Mouse (Mus musculus) forebrain, embryonic 16.5 days (tissue): ENCODE data around the gene Vasn. TPM values are rescaled to one million over a fixed set of nuclear protein-coding genes. Genes with fewer than 3 reads are reported as not detected.

ENCODE experiments used
- ATAC-seq: fragments of 200-750 bp; cut with Nextera tagmentation; 2 replicates; pipeline ENCODE4 v1.8.0; 2017; ENCODE audit warnings: mild to moderate bottlenecking, moderate library complexity
- H3K27ac ChIP-seq: fragments of 300-500 bp; sonication (generic); 2 replicates; pipeline ENCODE4 v1.5.1; 2014; ENCODE audit warnings: low read length, control low read depth
- H3K27me3 ChIP-seq: fragments of 300-500 bp; sonication (generic); replicated peaks from 2 replicates; pipeline ENCODE4 v1.6.1; 2014; ENCODE audit warnings: low read length; ENCODE audit not compliant: control insufficient read depth, insufficient read depth
- H3K36me3 ChIP-seq: fragments of 300-500 bp; sonication (generic); 2 replicates; pipeline ENCODE4 v1.6.1; 2014; ENCODE audit not compliant: control insufficient read depth, insufficient read depth
- H3K4me1 ChIP-seq: fragments of 300-500 bp; sonication (generic); replicated peaks from 2 replicates; pipeline ENCODE4 v1.6.1; 2014; ENCODE audit warnings: low read length; ENCODE audit not compliant: control insufficient read depth, insufficient read depth
- H3K4me2 ChIP-seq: fragments of 300-500 bp; sonication (generic); 2 replicates; pipeline ENCODE4 v1.6.1; 2014; ENCODE audit warnings: mild to moderate bottlenecking, low read length, control low read depth
- H3K4me3 ChIP-seq: fragments of 300-500 bp; sonication (generic); replicated peaks from 2 replicates; pipeline ENCODE4 v1.5.1; 2014; ENCODE audit warnings: mild to moderate bottlenecking, low read length, control low read depth
- H3K9ac ChIP-seq: fragments of 300-500 bp; sonication (generic); replicated peaks from 2 replicates; pipeline ENCODE4 v1.6.1; 2014; ENCODE audit warnings: low read depth, low read length, control low read depth
- H3K9me3 ChIP-seq: fragments of 300-500 bp; sonication (generic); 2 replicates; pipeline ENCODE4 v1.6.1; 2016; ENCODE audit warnings: low read length; ENCODE audit not compliant: control insufficient read depth
- WGBS: fragments of 180-500 bp; shearing (Covaris S2); extraction: QIAGEN DNeasy Blood & Tissue Kit; methylation state at CpG from one replicate; pipeline ENCODE4 v1.1.7; 2014; 5-methylcytosine and 5-hydroxymethylcytosine counted together
- polyA plus RNA-seq: library from polyadenylated mRNA; unstranded; fragments of >200 nt; fragmentation: Nextera tagmentation; extraction: Ambion mirVana; gene quantifications from 2 replicates; pipeline ENCODE4 v1.2.1, GENCODE M21; 2015

Gene Vasn
- polyA plus RNA-seq, 1 experiment from 2014 or later: 3.2 TPM

DNA sequence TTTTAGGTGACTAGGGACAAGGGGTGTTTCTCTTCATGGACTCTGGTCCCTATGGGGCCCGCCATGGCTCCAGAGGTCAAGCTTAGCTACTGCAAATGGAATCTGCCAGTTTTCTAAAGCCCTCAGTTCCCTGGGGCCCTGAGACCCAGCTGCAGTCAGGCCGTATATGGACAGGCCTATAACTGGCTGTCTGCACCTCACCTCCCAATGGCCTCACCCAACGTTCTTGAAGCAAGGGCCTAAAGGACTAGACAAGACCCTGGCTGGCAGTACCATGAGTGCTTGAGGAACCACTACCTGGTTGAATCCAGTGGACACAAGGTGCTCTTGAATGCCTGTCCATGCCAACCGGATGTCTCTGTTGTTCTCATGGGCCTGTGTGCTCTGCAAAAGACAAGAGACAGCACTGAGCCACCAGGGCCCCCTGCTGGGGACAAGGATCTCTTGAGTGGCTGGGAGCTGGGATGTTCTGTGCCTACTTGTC, 15.6 kb downstream of the Vasn start:
- 78% methylated on average over 4 of the region's 4 CpGs for WGBS
- H3K4me2 ChIP-seq: no peak overlapping the region
- H3K36me3 ChIP-seq: no peaks in the 10 kb centered on the region; the same call in 1 of the 2 replicates
- no peak overlapping the region for H3K9ac ChIP-seq
- H3K9me3 ChIP-seq: no peaks in the 10 kb centered on the region
- no peak overlapping the region for H3K4me3 ChIP-seq
- no peak for ATAC-seq
- no peaks in the 10 kb centered on the region for H3K27me3 ChIP-seq
- no peak overlapping the region for H3K27ac ChIP-seq
- peaks cover 8% of the 10 kb centered on the region for H3K4me1 ChIP-seq

DNA sequence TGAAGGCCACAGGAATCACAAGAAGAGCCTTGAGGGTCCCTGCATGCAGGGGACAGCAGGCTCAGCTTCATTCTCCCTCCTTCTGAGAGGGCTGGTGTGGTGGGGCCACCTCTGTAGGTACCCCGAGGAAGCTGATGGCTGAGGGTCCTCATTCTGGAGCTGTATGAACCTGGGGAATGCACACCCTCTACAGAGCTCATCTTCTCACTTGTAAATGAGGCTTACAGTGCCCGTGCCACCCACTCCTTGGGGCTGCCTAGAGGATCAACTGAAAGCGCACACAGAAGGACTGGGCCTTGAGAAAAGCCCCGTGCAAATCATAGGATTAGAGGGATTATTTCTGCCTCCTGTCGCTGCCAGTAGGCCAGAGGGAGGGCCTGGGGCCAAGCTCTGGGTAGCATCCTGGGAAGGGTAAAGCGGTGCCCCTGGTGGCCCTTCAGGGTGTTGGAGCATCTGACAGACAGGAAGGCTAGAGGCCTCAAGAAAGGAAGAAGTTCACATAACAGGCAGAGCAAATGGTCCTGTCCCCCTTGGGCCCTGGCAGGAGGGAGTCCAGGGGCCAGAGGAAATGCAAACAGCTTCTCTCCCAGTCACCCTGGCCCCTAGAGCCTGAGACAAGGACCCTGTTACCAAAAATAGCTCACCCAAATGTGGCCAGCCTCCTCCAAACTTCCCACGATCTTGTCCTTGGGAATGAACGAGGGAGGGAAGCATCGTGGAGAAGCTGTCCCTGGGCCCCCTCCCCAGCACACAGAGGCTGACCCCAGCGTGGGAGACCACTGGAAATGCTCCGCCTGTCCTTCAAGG, 16.2 kb downstream of the Vasn start:
- H3K4me3 ChIP-seq: no peak overlapping the region
- H3K9ac ChIP-seq: no peak overlapping the region
- no peak overlapping the region for H3K27ac ChIP-seq
- H3K9me3 ChIP-seq: no peaks in the 10 kb centered on the region
- H3K4me2 ChIP-seq: no peak overlapping the region
- ATAC-seq: 0 out of 2 replicates have a peak, but pooled peaks have one; percentile 10
- no peaks in the 10 kb centered on the region for H3K27me3 ChIP-seq
- WGBS: 38% methylated on average over 11 of the region's 11 CpGs
- H3K4me1 ChIP-seq: peaks cover 8% of the 10 kb centered on the region
- no peaks in the 10 kb centered on the region; the same call in 1 of the 2 replicates for H3K36me3 ChIP-seq

DNA sequence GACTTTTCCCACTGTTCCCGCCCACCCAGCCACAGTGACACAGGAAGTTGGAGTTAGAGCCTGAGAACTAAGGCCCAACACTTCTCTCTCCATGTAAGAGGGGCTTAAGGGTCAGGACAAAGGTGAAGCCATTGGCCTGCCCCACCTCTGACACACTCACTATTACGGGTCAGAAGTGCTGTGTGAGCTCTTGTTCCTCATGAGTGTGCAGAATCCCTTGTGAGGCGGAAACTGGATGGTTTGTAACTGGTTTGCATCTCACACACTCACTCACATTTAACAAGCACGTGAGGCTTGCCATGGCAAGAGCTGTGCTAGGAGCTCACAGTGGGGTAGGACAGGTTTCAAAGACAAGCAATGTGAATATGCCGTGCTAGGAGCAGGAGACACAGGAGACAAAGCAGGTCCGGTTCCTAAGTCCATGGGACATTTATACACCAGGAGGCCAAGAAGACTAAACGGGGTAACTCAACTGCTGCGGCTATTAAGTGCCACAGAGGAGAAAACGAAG, 16.9 kb downstream of the Vasn start:
- Histone ChIP-seq H3K4me1 (peaks cover 8% of the 10 kb centered on the region), H3K9me3 (no peaks in the 10 kb centered on the region), H3K27ac (no peak overlapping the region), H3K4me2 (no peak overlapping the region), H3K9ac (no peak overlapping the region), H3K4me3 (no peak overlapping the region), H3K36me3 (peaks cover 1% of the 10 kb centered on the region; the same call in 1 of the 2 replicates), H3K27me3 (no peaks in the 10 kb centered on the region)
- WGBS: 59% methylated on average over 9 of the region's 9 CpGs
- no peak for ATAC-seq

- H3K9me3 ChIP-seq: no peaks in the 10 kb centered on the region
- ATAC-seq: peak; percentile 47; the same call in 1 of the 2 replicates
- no peak overlapping the region; the same call in 1 of the 2 replicates for H3K27ac ChIP-seq
- no peaks in the 10 kb centered on the region for H3K27me3 ChIP-seq
- no peak overlapping the region for H3K9ac ChIP-seq
- 10% methylated on average over 11 of the region's 11 CpGs for WGBS
- H3K36me3 ChIP-seq: 0 out of 2 replicates have a peak, but pooled peaks cover 2% of the 10 kb centered on the region
- peaks cover 8% of the 10 kb centered on the region for H3K4me1 ChIP-seq
- no peak overlapping the region for H3K4me3 ChIP-seq
- no peak overlapping the region for H3K4me2 ChIP-seq
These were observed 19.1 kb downstream of the Vasn start for GRCm38 (mm10) chr16:4658781-4659245.

GRCm38 (mm10) chr16:4659326-4659725, 19.6 kb downstream of the Vasn start:
- H3K9me3 ChIP-seq: no peaks in the 10 kb centered on the region
- H3K27ac ChIP-seq: peak overlapping the region; percentile 38; the same call in 1 of the 2 replicates
- H3K9ac ChIP-seq: 0 out of 2 replicates have a peak overlapping the region, but pooled peaks have one; percentile 15
- H3K27me3 ChIP-seq: no peaks in the 10 kb centered on the region
- no peak overlapping the region for H3K4me2 ChIP-seq
- WGBS: 10% methylated on average over 2 of the region's 2 CpGs
- 0 out of 2 replicates have a peak, but pooled peaks cover 2% of the 10 kb centered on the region for H3K36me3 ChIP-seq
- peaks cover 8% of the 10 kb centered on the region for H3K4me1 ChIP-seq
- H3K4me3 ChIP-seq: no peak overlapping the region
- ATAC-seq: no peak

DNA sequence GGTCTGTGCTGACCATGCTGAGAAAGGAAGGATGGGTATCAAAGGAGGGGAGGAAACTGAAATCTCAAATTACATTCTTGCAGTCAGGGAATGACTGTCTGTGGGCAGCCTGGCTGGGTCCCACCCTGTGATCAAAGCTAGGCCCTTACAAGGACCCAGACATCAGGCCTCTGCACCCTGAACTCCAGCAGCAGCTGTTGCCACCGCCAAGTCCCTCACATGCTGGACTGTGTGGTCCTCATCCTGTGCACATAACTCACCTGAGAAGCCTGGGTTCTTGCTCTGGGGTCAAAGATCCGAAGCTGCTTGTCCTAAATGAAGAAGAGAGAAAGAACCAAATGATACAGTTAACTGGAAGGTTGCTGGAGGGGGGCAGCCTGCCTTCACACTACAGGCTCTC, 21.9 kb downstream of the Vasn start:
- no peak for ATAC-seq
- no peak overlapping the region for H3K4me2 ChIP-seq
- H3K4me3 ChIP-seq: no peak overlapping the region
- no peaks in the 10 kb centered on the region for H3K27me3 ChIP-seq
- no peaks in the 10 kb centered on the region for H3K9me3 ChIP-seq
- no peak overlapping the region for H3K9ac ChIP-seq
- H3K4me1 ChIP-seq: peaks cover 8% of the 10 kb centered on the region
- 75% methylated on average over 2 of the region's 2 CpGs for WGBS
- H3K27ac ChIP-seq: no peak overlapping the region
- H3K36me3 ChIP-seq: 0 out of 2 replicates have a peak, but pooled peaks cover 2% of the 10 kb centered on the region

DNA sequence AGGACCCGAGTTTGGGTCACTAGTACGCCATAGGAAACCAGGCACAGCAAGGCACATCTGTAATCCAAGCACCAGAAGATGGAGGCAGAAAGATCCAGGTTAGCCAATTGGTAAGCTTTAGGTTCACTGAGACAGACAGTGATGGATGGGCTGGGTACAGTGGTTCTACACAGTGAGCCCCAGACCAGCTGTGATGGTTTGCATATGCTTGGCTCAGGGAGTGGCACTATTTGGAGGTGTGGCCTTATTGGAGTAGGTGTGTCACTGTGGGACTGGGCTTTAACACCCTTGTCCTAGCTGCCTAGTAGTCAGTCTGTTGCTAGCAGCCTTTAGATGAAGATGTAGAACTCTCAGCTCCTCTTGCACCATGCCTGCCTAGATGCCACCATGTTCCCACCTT, 24.1 kb downstream of the Vasn start:
- Histone ChIP-seq H3K27me3 (no peaks in the 10 kb centered on the region), H3K27ac (no peak overlapping the region), H3K9ac (no peak overlapping the region), H3K4me3 (no peak overlapping the region), H3K9me3 (no peaks in the 10 kb centered on the region), H3K4me2 (no peak overlapping the region), H3K4me1 (peaks cover 6% of the 10 kb centered on the region), H3K36me3 (0 out of 2 replicates have a peak, but pooled peaks cover 2% of the 10 kb centered on the region)
- no peak for ATAC-seq
- 87% methylated on average over 2 of the region's 2 CpGs for whole genome bisulfite sequencing

GRCm38 (mm10) chr16:4665726-4666125, 26.0 kb downstream of the Vasn start:
- no peaks in the 10 kb centered on the region for H3K9me3 ChIP-seq
- no peaks in the 10 kb centered on the region for H3K27me3 ChIP-seq
- 0 out of 2 replicates have a peak, but pooled peaks cover 2% of the 10 kb centered on the region for H3K36me3 ChIP-seq
- ATAC-seq: no peak
- WGBS: 94% methylated on average over 2 of the region's 2 CpGs
- no peak overlapping the region for H3K4me2 ChIP-seq
- H3K27ac ChIP-seq: no peak overlapping the region
- H3K4me3 ChIP-seq: no peak overlapping the region
- no peaks in the 10 kb centered on the region for H3K4me1 ChIP-seq
- H3K9ac ChIP-seq: no peak overlapping the region

GRCm38 (mm10) chr16:4667190-4667808, 27.6 kb downstream of the Vasn start:
- no peaks in the 10 kb centered on the region for H3K36me3 ChIP-seq
- no peaks in the 10 kb centered on the region for H3K9me3 ChIP-seq
- H3K27me3 ChIP-seq: no peaks in the 10 kb centered on the region
- 39% methylated on average over 3 of the region's 3 CpGs for WGBS
- H3K4me2 ChIP-seq: no peak overlapping the region
- H3K27ac ChIP-seq: no peak overlapping the region
- ATAC-seq: peak; percentile 91
- no peak overlapping the region for H3K9ac ChIP-seq
- H3K4me3 ChIP-seq: no peak overlapping the region
- H3K4me1 ChIP-seq: no peaks in the 10 kb centered on the region
